26 mouse cellular contexts compared by ENCODE assay signal in genomic region chr4:149819195-149819594, GRCm38 (mm10). TPM values are rescaled to one million over a fixed set of nuclear protein-coding genes. Genes with fewer than 3 reads are reported as not detected.
DNase-seq lines count a peak whose midpoint lies in the region; ATAC-seq and TF ChIP-seq lines count a peak whose summit lies in the region.
"Had no signal": no experiment of that assay in that cellular context is flagged by ENCODE, and none has a peak within 500 bp of the region (broad histone marks: within the 10 kb centered on the region; RNA-seq: fewer than 3 reads in every experiment).

No protein-coding gene starts in this region.

- no peak overlapping the region for H3K9ac ChIP-seq in lung, postnatal 0 days (replicated peaks; ENCODE audit: low read depth)
- H3K9ac ChIP-seq: embryonic facial prominence, embryonic 13.5 days; embryonic facial prominence, embryonic 15.5 days; forebrain, embryonic 12.5 days had no signal

- DNase-seq in lung, postnatal 0 days (ENCODE audit: low spot score): no peak
- no peak for DNase-seq in lung, postnatal 4 days
- peak; percentile 63 for DNase-seq in retina, adult 2 months (ENCODE audit: low read depth, low spot score)
- DNase-seq in retina, embryonic 14.5 days (ENCODE audit: low spot score): no peak
- DNase-seq in cerebellum, postnatal 36 days: no peak
- DNase-seq: adrenal gland, adult 8-10 months; adrenal gland, postnatal 14 days; adrenal gland, postnatal 36 days; B cell, adult 2 months; cerebellum, adult 11-12 months; cerebellum, adult 2 months; cerebellum, adult 9-10 months; cerebellum, postnatal 10 days; cerebellum, postnatal 25 days; embryo, embryonic 11 days had no signal

- no peak for ATAC-seq in lung, postnatal 0 days
- ATAC-seq: activated CD4-positive, CD25-positive, alpha-beta regulatory T cell, adult 4 months; CD4-positive, CD25-positive, alpha-beta regulatory T cell, adult 4 months; forebrain, embryonic 14.5 days; forebrain, embryonic 16.5 days; Patski had no signal

- H3K27me3 ChIP-seq in lung, postnatal 0 days (replicated peaks; ENCODE audit: insufficient read depth, low read length): no peaks in the 10 kb centered on the region
- H3K27me3 ChIP-seq: embryonic facial prominence, embryonic 13.5 days; embryonic facial prominence, embryonic 15.5 days; Patski had no signal

- no peak for TF ChIP-seq CTCF in lung, postnatal 0 days (IDR thresholded peaks at IDR 0.05)

- no peak overlapping the region for H3K4me3 ChIP-seq in lung, postnatal 0 days (ENCODE audit: low read depth, low read length)
- H3K4me3 ChIP-seq: embryonic facial prominence, embryonic 13.5 days; embryonic facial prominence, embryonic 15.5 days; erythroblast, embryonic 14.5 days; forebrain, embryonic 10.5 days; forebrain, embryonic 12.5 days had no signal

- peaks cover 5% of the 10 kb centered on the region; the same call in 1 of the 2 replicates for H3K4me1 ChIP-seq in lung, postnatal 0 days (ENCODE audit: insufficient read depth, low read depth, low read length)

- H3K9me3 ChIP-seq in lung, postnatal 0 days (ENCODE audit: low read length): no peaks in the 10 kb centered on the region
- H3K9me3 ChIP-seq: embryonic facial prominence, embryonic 13.5 days; embryonic facial prominence, embryonic 15.5 days; forebrain, embryonic 10.5 days; forebrain, embryonic 12.5 days; G1E had no signal

- peak overlapping the region; percentile 66; the same call in 1 of the 2 replicates for H3K27ac ChIP-seq in lung, postnatal 0 days (ENCODE audit: low read length)
- H3K27ac ChIP-seq: embryonic facial prominence, embryonic 13.5 days; embryonic facial prominence, embryonic 15.5 days; forebrain, embryonic 10.5 days; forebrain, embryonic 12.5 days had no signal

- TF ChIP-seq EP300 in lung, postnatal 0 days (IDR thresholded peaks at IDR 0.05): no peak

- H3K36me3 ChIP-seq in lung, postnatal 0 days (ENCODE audit: insufficient read depth, low read length): no peaks in the 10 kb centered on the region
- H3K36me3 ChIP-seq: embryonic facial prominence, embryonic 13.5 days; embryonic facial prominence, embryonic 15.5 days; forebrain, embryonic 10.5 days; forebrain, embryonic 12.5 days; G1E had no signal

- WGBS in lung, postnatal 0 days: 82% methylated on average over 3 of the region's 3 CpGs

- no peak overlapping the region for H3K4me2 ChIP-seq in lung, postnatal 0 days (replicated peaks; ENCODE audit: low read depth, low read length)
- H3K4me2 ChIP-seq: embryonic facial prominence, embryonic 13.5 days; embryonic facial prominence, embryonic 15.5 days; forebrain, embryonic 12.5 days had no signal

RNA-seq across cellular contexts. Expression of gene Slc25a33, which starts 45.1 kb away (rescaled TPM):
- 7.4 and 8.6 TPM in 2 replicates for polyA plus RNA-seq in lung, postnatal 0 days (2015; fragmentation: Nextera tagmentation; extraction: Ambion mirVana)
